ENCODE assay signal across 16 mouse cellular contexts in genomic region chr12:107921154-107921553, GRCm38 (mm10).
DNase-seq lines count a peak whose midpoint lies in the region; ATAC-seq lines count a peak whose summit lies in the region.
"Had no signal": no experiment of that assay in that cellular context is flagged by ENCODE, and none has a peak within 500 bp of the region (broad histone marks: within the 10 kb centered on the region; RNA-seq: fewer than 3 reads in every experiment).

No protein-coding gene starts in this region.

- no peaks in the 10 kb centered on the region for H3K27me3 ChIP-seq in heart, embryonic 10.5 days (ENCODE audit: insufficient read depth, poor library complexity, severe bottlenecking)
- H3K27me3 ChIP-seq in midbrain, embryonic 12.5 days = no peaks in the 10 kb centered on the region
- no peaks in the 10 kb centered on the region for H3K27me3 ChIP-seq in midbrain, embryonic 15.5 days (replicated peaks)
- H3K27me3 ChIP-seq in forebrain, embryonic 12.5 days = no peaks in the 10 kb centered on the region
- H3K27me3 ChIP-seq: embryonic facial prominence, embryonic 12.5 days; hindbrain, embryonic 12.5 days; liver, embryonic 12.5 days had no signal

- H3K4me1 ChIP-seq in heart, embryonic 10.5 days = peaks cover 52% of the 10 kb centered on the region
- H3K4me1 ChIP-seq in midbrain, embryonic 12.5 days = peaks cover 41% of the 10 kb centered on the region
- peaks cover 13% of the 10 kb centered on the region; the same call in 1 of the 2 replicates for H3K4me1 ChIP-seq in midbrain, embryonic 15.5 days
- peaks cover 43% of the 10 kb centered on the region for H3K4me1 ChIP-seq in forebrain, embryonic 12.5 days
- H3K4me1 ChIP-seq: liver, embryonic 12.5 days had no signal

- no peak overlapping the region for H3K4me2 ChIP-seq in midbrain, embryonic 12.5 days (replicated peaks)
- no peak overlapping the region for H3K4me2 ChIP-seq in midbrain, embryonic 15.5 days
- no peak overlapping the region for H3K4me2 ChIP-seq in forebrain, embryonic 12.5 days
- H3K4me2 ChIP-seq: embryonic facial prominence, embryonic 12.5 days; hindbrain, embryonic 12.5 days; liver, embryonic 12.5 days had no signal

- ATAC-seq in midbrain, embryonic 12.5 days (ENCODE audit: low FRiP score, low read depth) = no peak
- no peak for ATAC-seq in midbrain, embryonic 15.5 days (replicated peaks)
- no peak for ATAC-seq in forebrain, embryonic 12.5 days (ENCODE audit: low FRiP score)
- ATAC-seq: liver, embryonic 12.5 days; midbrain, embryonic 16.5 days had no signal

- peak overlapping the region; percentile 56 for H3K27ac ChIP-seq in heart, embryonic 10.5 days
- H3K27ac ChIP-seq in midbrain, embryonic 12.5 days (replicated peaks) = 0 out of 2 replicates have a peak overlapping the region, but pooled peaks have one; percentile 39
- H3K27ac ChIP-seq in midbrain, embryonic 15.5 days = no peak overlapping the region
- peak overlapping the region; percentile 53; the same call in 1 of the 2 replicates for H3K27ac ChIP-seq in forebrain, embryonic 12.5 days
- H3K27ac ChIP-seq: embryonic facial prominence, embryonic 12.5 days; liver, embryonic 12.5 days; stomach, postnatal 0 days had no signal

- DNase-seq in heart, embryonic 10.5 days (ENCODE audit: low spot score) = no peak
- DNase-seq in heart, adult 11 months = no peak
- peak; percentile 57 to 59 for DNase-seq in thymus, postnatal 10 days (ENCODE audit: low spot score in 2 of 2)
- no peak for DNase-seq in urinary bladder, postnatal 36 days (ENCODE audit: low spot score in 2 of 2)
- DNase-seq in embryo, embryonic 10.5 days (ENCODE audit: low spot score) = no peak
- DNase-seq: cerebellum, adult 18-20 months; kidney, adult 8-10 months; lung, postnatal 10 days had no signal

- H3K9me3 ChIP-seq in heart, embryonic 10.5 days = peaks cover 9% of the 10 kb centered on the region
- peaks cover 12% of the 10 kb centered on the region for H3K9me3 ChIP-seq in midbrain, embryonic 12.5 days
- peaks cover 6% of the 10 kb centered on the region; the same call in 1 of the 2 replicates for H3K9me3 ChIP-seq in midbrain, embryonic 15.5 days
- peaks cover 11% of the 10 kb centered on the region for H3K9me3 ChIP-seq in forebrain, embryonic 12.5 days

- 76% methylated on average over 6 of the region's 6 CpGs for WGBS in heart, embryonic 10.5 days
- 63% methylated on average over 6 of the region's 6 CpGs for WGBS in midbrain, embryonic 12.5 days
- WGBS in midbrain, embryonic 15.5 days = 51% methylated on average over 6 of the region's 6 CpGs
- WGBS in forebrain, embryonic 12.5 days = 60% methylated on average over 6 of the region's 6 CpGs

- H3K4me3 ChIP-seq in heart, embryonic 10.5 days = no peak overlapping the region
- H3K4me3 ChIP-seq in midbrain, embryonic 12.5 days = no peak overlapping the region
- H3K4me3 ChIP-seq in midbrain, embryonic 15.5 days = no peak overlapping the region
- no peak overlapping the region for H3K4me3 ChIP-seq in forebrain, embryonic 12.5 days (replicated peaks)
- H3K4me3 ChIP-seq: embryonic facial prominence, embryonic 12.5 days; hindbrain, embryonic 12.5 days; liver, embryonic 12.5 days had no signal

- peaks cover 13% of the 10 kb centered on the region for H3K36me3 ChIP-seq in heart, embryonic 10.5 days
- peaks cover 16% of the 10 kb centered on the region for H3K36me3 ChIP-seq in midbrain, embryonic 12.5 days
- peaks cover 10% of the 10 kb centered on the region for H3K36me3 ChIP-seq in midbrain, embryonic 15.5 days (replicated peaks)
- H3K36me3 ChIP-seq in forebrain, embryonic 12.5 days (replicated peaks) = peaks cover 14% of the 10 kb centered on the region

- H3K9ac ChIP-seq in midbrain, embryonic 12.5 days (replicated peaks) = no peak overlapping the region
- no peak overlapping the region for H3K9ac ChIP-seq in midbrain, embryonic 15.5 days
- no peak overlapping the region; the same call in 1 of the 2 replicates for H3K9ac ChIP-seq in forebrain, embryonic 12.5 days
- H3K9ac ChIP-seq: embryonic facial prominence, embryonic 12.5 days; hindbrain, embryonic 12.5 days; liver, embryonic 12.5 days had no signal

Comparison
In these comparisons a context has a peak if more than half of its experiments do, and no peak if none do; other contexts are left out.
1. DNase-seq: peak in thymus, postnatal 10 days (2 of 2); none in heart, embryonic 10.5 days (single experiment), heart, adult 11 months (single experiment), urinary bladder, postnatal 36 days (0 of 2) and embryo, embryonic 10.5 days (single experiment).